Mouse (Mus musculus) CH12.LX (cell line): ENCODE results near the gene Gm10061. TPM values are rescaled to one million over a fixed set of nuclear protein-coding genes. Genes with fewer than 3 reads are reported as not detected.

Source experiments
- DNase-seq: peaks from one replicate; pipeline ENCODE4 v3.0.0-alpha.2; 2013; ENCODE audit errors: extremely low read depth
- H3K27ac ChIP-seq: 2 replicates; pipeline ENCODE4 v1.5.1; 2012; ENCODE audit warnings: low read depth, mild to moderate bottlenecking, control low read depth, moderate library complexity; ENCODE audit not compliant: insufficient read depth
- H3K27me3 ChIP-seq: replicated peaks from 2 replicates; pipeline ENCODE3; 2012; ENCODE audit warnings: inconsistent platforms
- H3K36me3 ChIP-seq, 2 experiments: replicated peaks in 1 of 2; 2 replicates each; pipeline versions ENCODE3 to v1.6.1; 2012; ENCODE audit warnings: inconsistent platforms in 1 of 2, low read length in 1 of 2, mild to moderate bottlenecking in 1 of 2, mixed read lengths in 1 of 2, moderate library complexity in 1 of 2; ENCODE audit not compliant: control insufficient read depth in 1 of 2, insufficient read depth in 1 of 2
- H3K4me1 ChIP-seq, 2 experiments: 2 replicates each; pipeline ENCODE4 v1.6.1; 2012; ENCODE audit warnings: inconsistent platforms in 1 of 2, moderate library complexity in 1 of 2; ENCODE audit not compliant: insufficient read depth in 2 of 2, control insufficient read depth in 1 of 2
- H3K4me2 ChIP-seq: 2 replicates; pipeline ENCODE4 v1.6.1; 2012; ENCODE audit warnings: low read depth, mild to moderate bottlenecking, control low read depth; ENCODE audit not compliant: poor library complexity, insufficient read depth, severe bottlenecking
- H3K4me3 ChIP-seq, 3 experiments: fragments of 150-350 bp in 1 of 3; sonication (generic) in 1 of 3; replicated peaks in 1 of 3; 2 replicates each; pipeline versions ENCODE3 to v1.5.1; 2011 to 2012; ENCODE audit warnings: low read depth in 2 of 3, low read length in 2 of 3, mild to moderate bottlenecking in 2 of 3, moderate library complexity in 2 of 3, control low read depth in 1 of 3, improper control_type of control experiment in 1 of 3, inconsistent platforms in 1 of 3, mixed read lengths in 1 of 3; ENCODE audit not compliant: poor library complexity in 1 of 3
- H3K79me2 ChIP-seq: replicated peaks from 2 replicates; pipeline ENCODE4 v1.6.1; 2012; ENCODE audit warnings: mild to moderate bottlenecking, moderate library complexity; ENCODE audit not compliant: control insufficient read depth, poor library complexity, insufficient read depth, severe bottlenecking; ENCODE audit errors: extremely low read depth
- H3K9ac ChIP-seq: 2 replicates; pipeline ENCODE4 v1.6.1; 2012; ENCODE audit warnings: low read depth, mild to moderate bottlenecking, control low read depth, moderate library complexity; ENCODE audit not compliant: insufficient read depth
- H3K9me3 ChIP-seq: replicated peaks from 2 replicates; pipeline ENCODE3; 2012; ENCODE audit warnings: low read length, inconsistent platforms, mixed read lengths
- BHLHE40 ChIP-seq: IDR thresholded peaks from 2 replicates; pipeline ENCODE4 v1.6.1; 2011; ENCODE audit warnings: mild to moderate bottlenecking, low read depth, low read length, improper control_type of control experiment
- CTCF ChIP-seq, 2 experiments: IDR thresholded peaks in 1 of 2; conservative IDR thresholded peaks in 1 of 2; 2 replicates each; pipeline ENCODE4 v1.5.1; 2011 to 2012; ENCODE audit warnings: low read depth in 2 of 2, low read length in 2 of 2, improper control_type of control experiment in 1 of 2, inconsistent platforms in 1 of 2, mild to moderate bottlenecking in 1 of 2, moderate library complexity in 1 of 2
- E2F4 ChIP-seq: IDR thresholded peaks from 2 replicates; pipeline ENCODE4 v1.6.1; 2011; ENCODE audit warnings: low read depth, low read length, improper control_type of control experiment; ENCODE audit not compliant: insufficient replicate concordance
- ELF1 ChIP-seq: IDR thresholded peaks from 2 replicates; pipeline ENCODE4 v1.6.1; 2014; ENCODE audit warnings: low read depth, mild to moderate bottlenecking, inconsistent platforms, low read length, improper control_type of control experiment
- IRF4 ChIP-seq: IDR thresholded peaks from 2 replicates; pipeline ENCODE4 v1.6.1; 2014; ENCODE audit warnings: low read depth, mild to moderate bottlenecking, inconsistent platforms, low read length, improper control_type of control experiment
- JUN ChIP-seq: IDR thresholded peaks from 2 replicates; pipeline ENCODE4 v1.6.1; 2011; ENCODE audit warnings: low read depth, mild to moderate bottlenecking, low read length, improper control_type of control experiment, moderate library complexity; ENCODE audit not compliant: insufficient read depth
- JUND ChIP-seq: conservative IDR thresholded peaks from 2 replicates; pipeline ENCODE4 v1.6.1; 2011; ENCODE audit warnings: low read depth, low read length, improper control_type of control experiment
- KAT2A ChIP-seq: IDR thresholded peaks from 2 replicates; pipeline ENCODE4 v1.6.1; 2012; ENCODE audit warnings: low read length, improper control_type of control experiment, inconsistent platforms; ENCODE audit not compliant: insufficient replicate concordance
- MAZ ChIP-seq: IDR thresholded peaks from 2 replicates; pipeline ENCODE4 v1.6.1; 2012; ENCODE audit warnings: low read depth, mild to moderate bottlenecking, inconsistent platforms, low read length, improper control_type of control experiment, moderate library complexity
- MEF2A ChIP-seq: IDR thresholded peaks from 2 replicates; pipeline ENCODE4 v1.6.1; 2014; ENCODE audit warnings: low read depth, mild to moderate bottlenecking, inconsistent platforms, low read length, improper control_type of control experiment, borderline replicate concordance
- MXI1 ChIP-seq: IDR thresholded peaks from 2 replicates; pipeline ENCODE4 v1.6.1; 2011; ENCODE audit warnings: mild to moderate bottlenecking, low read depth, low read length, improper control_type of control experiment
- MYC ChIP-seq: IDR thresholded peaks from 2 replicates; pipeline ENCODE4 v1.6.1; 2011; ENCODE audit warnings: low read depth, mild to moderate bottlenecking, improper control_type of control experiment, low read length
- NELFE ChIP-seq: IDR thresholded peaks from 2 replicates; pipeline ENCODE4 v1.6.1; 2011; ENCODE audit warnings: low read depth, low read length, improper control_type of control experiment
- RCOR1 ChIP-seq: conservative IDR thresholded peaks from 2 replicates; pipeline ENCODE4 v1.6.1; 2012; ENCODE audit warnings: low read depth, mild to moderate bottlenecking, inconsistent platforms, low read length, improper control_type of control experiment
- TBP ChIP-seq: conservative IDR thresholded peaks from 2 replicates; pipeline ENCODE4 v1.6.1; 2011; ENCODE audit warnings: low read depth, low read length, improper control_type of control experiment
- TCF12 ChIP-seq: IDR thresholded peaks from 2 replicates; pipeline ENCODE4 v1.6.1; 2014; ENCODE audit warnings: low read depth, mild to moderate bottlenecking, inconsistent platforms, low read length, improper control_type of control experiment
- USF1 ChIP-seq: IDR thresholded peaks from 2 replicates; pipeline ENCODE4 v1.6.1; 2014; ENCODE audit warnings: low read depth, mild to moderate bottlenecking, inconsistent platforms, low read length, improper control_type of control experiment
- USF2 ChIP-seq: conservative IDR thresholded peaks from 2 replicates; pipeline ENCODE4 v1.6.1; 2011; ENCODE audit warnings: low read depth, low read length, improper control_type of control experiment
- ZC3H11A ChIP-seq: IDR thresholded peaks from 2 replicates; pipeline ENCODE4 v1.6.1; 2012; ENCODE audit warnings: low read depth, mild to moderate bottlenecking, inconsistent platforms, low read length, improper control_type of control experiment
- ZKSCAN1 ChIP-seq: IDR thresholded peaks from 2 replicates; pipeline ENCODE4 v1.6.1; 2012; ENCODE audit warnings: low read depth, inconsistent platforms, low read length, improper control_type of control experiment, borderline replicate concordance
- dilution Hi-C: fragments of 300-500 bp; cut with MboI; formaldehyde crosslinking; loops from 2 replicates; pipeline ENCODE4 v1.14.3; 2020; ENCODE audit warnings: low sequenced_read_pairs; ENCODE audit not compliant: extremely low pct_unique_long_range_greater_than_20kb, extremely low pct_ligation_motif_present
- in situ Hi-C: fragments of 300-500 bp; cut with MboI; formaldehyde crosslinking; loops from 3 replicates; pipeline ENCODE4 v1.14.3; 2019; ENCODE audit warnings: low sequenced_read_pairs, low pct_ligation_motif_present, low pct_unique_long_range_greater_than_20kb, mixed read lengths
- polyA plus RNA-seq: library from polyadenylated mRNA; unstranded; fragments of >175 nt; gene quantifications from 2 replicates; pipeline ENCODE4 v1.2.1, GENCODE M21; 2012; ENCODE audit warnings: low read depth; ENCODE audit not compliant: insufficient read length
- total RNA-seq, 2 experiments: library from RNA; depleted of rRNA; stranded (reverse); fragments of 300-350 nt in 1 of 2; fragments of >200 nt in 1 of 2; gene quantifications; 2 replicates each; pipeline ENCODE4 v1.2.3; 2012 to 2014

The Gm10061 gene
- total and polyA plus RNA-seq, 3 experiments, result not detected

- no peaks in the 10 kb centered on the region for H3K36me3 ChIP-seq
- no peak for DNase-seq
- H3K4me2 ChIP-seq, result no peak within 1 kb of the TSS
- H3K79me2 ChIP-seq, result no peaks in the 10 kb centered on the region
- H3K4me1 ChIP-seq, result no peaks in the 10 kb centered on the region
- no peak within 1 kb of the TSS for H3K9ac ChIP-seq
- H3K27ac ChIP-seq, result no peak within 1 kb of the TSS
- H3K9me3 ChIP-seq, result peaks cover 41% of the 10 kb centered on the region
- no peak for TF ChIP-seq E2F4
- TF ChIP-seq TCF12, result no peak
- TF ChIP-seq USF1, result no peak
- TF ChIP-seq RCOR1, result no peak
- no peak for TF ChIP-seq JUN
- TF ChIP-seq NELFE, result no peak
- no peak for TF ChIP-seq MYC
- TF ChIP-seq MAZ, result no peak
- TF ChIP-seq ZC3H11A, result no peak
- no peak for TF ChIP-seq KAT2A
- TF ChIP-seq MXI1, result no peak
- TF ChIP-seq, all 38 proteins: peak for 0
- in situ Hi-C loops, result no loop called here
- H3K27me3 ChIP-seq, result no peaks in the 10 kb centered on the region
- H3K4me3 ChIP-seq, result no peak within 1 kb of the TSS
- dilution Hi-C loops, result no loop called here
Observed at GRCm38 (mm10) chr16:89174435-89174834, 23.5 kb downstream of the Gm10061 start, which contains the start of gene 1110057P08Rik. Gene 1110057P08Rik (plus strand): TSS chr16:89174735.

GRCm38 (mm10) chr16:89188621-89189020 is 37.7 kb downstream of the Gm10061 start:
- TF ChIP-seq KAT2A (no peak), ZKSCAN1 (no peak), TBP (no peak), MYC (no peak), ELF1 (no peak), CTCF (conservative IDR thresholded peaks at IDR 0.05 in 1 of 2, IDR thresholded peaks at IDR 0.05 in 1 of 2; ENCODE audit: low read depth in 2 of 2, low read length in 2 of 2) (no peak), E2F4 (no peak), MEF2A (no peak), MAZ (no peak), IRF4 (no peak), USF2 (no peak), JUND (no peak), BHLHE40 (no peak)
- TF ChIP-seq, all 38 proteins: peak for 0
- H3K4me1 ChIP-seq, result no peaks in the 10 kb centered on the region
- in situ Hi-C loops, result no loop called here
- H3K36me3 ChIP-seq, result no peaks in the 10 kb centered on the region
- dilution Hi-C loops, result no loop called here
- DNase-seq, result no peak
- no peak overlapping the region for H3K27ac ChIP-seq
- peaks cover 16% of the 10 kb centered on the region for H3K9me3 ChIP-seq
- no peak overlapping the region for H3K4me3 ChIP-seq
- no peak overlapping the region for H3K9ac ChIP-seq
- no peaks in the 10 kb centered on the region for H3K79me2 ChIP-seq
- no peak overlapping the region for H3K4me2 ChIP-seq
- no peaks in the 10 kb centered on the region for H3K27me3 ChIP-seq

Other genes starting within 250 kb of the Gm10061 start
- gene Krtap19-9b, start 218.8 kb upstream of the Gm10061 start, total RNA-seq (2012; rRNA removed), result not detected in 2 replicates
- not detected in 2 replicates for gene Krtap19-9b, start 218.8 kb upstream of the Gm10061 start, total RNA-seq (2014; rRNA removed)
- not detected in 2 replicates for gene Krtap19-9b, start 218.8 kb upstream of the Gm10061 start, polyA plus RNA-seq
- not detected in 2 replicates for gene Krtap16-3, start 188.2 kb upstream of the Gm10061 start, total RNA-seq (2012; rRNA removed)
- not detected in 2 replicates for gene Krtap16-3, start 188.2 kb upstream of the Gm10061 start, total RNA-seq (2014; rRNA removed)
- not detected in 2 replicates for gene Krtap16-3, start 188.2 kb upstream of the Gm10061 start, polyA plus RNA-seq
- not detected in 2 replicates for gene Krtap22-2, start 140.3 kb upstream of the Gm10061 start, total RNA-seq (2012; rRNA removed)
- not detected in 2 replicates for gene Krtap22-2, start 140.3 kb upstream of the Gm10061 start, total RNA-seq (2014; rRNA removed)
- not detected in 2 replicates for gene Krtap22-2, start 140.3 kb upstream of the Gm10061 start, polyA plus RNA-seq
- gene Gm10229, start 135.8 kb upstream of the Gm10061 start, total RNA-seq (2012; rRNA removed), result not detected in 2 replicates
- gene Gm10229, start 135.8 kb upstream of the Gm10061 start, total RNA-seq (2014; rRNA removed), result not detected in 2 replicates
- not detected in 2 replicates for gene Gm10229, start 135.8 kb upstream of the Gm10061 start, polyA plus RNA-seq
- gene Krtap6-1, start 119.4 kb upstream of the Gm10061 start, total RNA-seq (2012; rRNA removed), result not detected in 2 replicates
- not detected in 2 replicates for gene Krtap6-1, start 119.4 kb upstream of the Gm10061 start, total RNA-seq (2014; rRNA removed)
- gene Krtap6-1, start 119.4 kb upstream of the Gm10061 start, polyA plus RNA-seq, result not detected in 2 replicates
- gene Gm10228, start 109.6 kb upstream of the Gm10061 start, total RNA-seq (2012; rRNA removed), result not detected in 2 replicates
- not detected in 2 replicates for gene Gm10228, start 109.6 kb upstream of the Gm10061 start, total RNA-seq (2014; rRNA removed)
- not detected in 2 replicates for gene Gm10228, start 109.6 kb upstream of the Gm10061 start, polyA plus RNA-seq
- gene Krtap6-5, start 103.2 kb upstream of the Gm10061 start, total RNA-seq (2012; rRNA removed), result not detected in 2 replicates
- not detected in 2 replicates for gene Krtap6-5, start 103.2 kb upstream of the Gm10061 start, total RNA-seq (2014; rRNA removed)
- gene Krtap6-5, start 103.2 kb upstream of the Gm10061 start, polyA plus RNA-seq, result not detected in 2 replicates
- gene 1110025L11Rik, start 87.1 kb upstream of the Gm10061 start, total RNA-seq (2012; rRNA removed), result not detected in 2 replicates
- not detected in 2 replicates for gene 1110025L11Rik, start 87.1 kb upstream of the Gm10061 start, total RNA-seq (2014; rRNA removed)
- gene 1110025L11Rik, start 87.1 kb upstream of the Gm10061 start, polyA plus RNA-seq, result not detected in 2 replicates
- gene Krtap6-3, start 67.1 kb upstream of the Gm10061 start, total RNA-seq (2012; rRNA removed), result not detected in 2 replicates
- not detected in 2 replicates for gene Krtap6-3, start 67.1 kb upstream of the Gm10061 start, total RNA-seq (2014; rRNA removed)
- gene Krtap6-3, start 67.1 kb upstream of the Gm10061 start, polyA plus RNA-seq, result not detected in 2 replicates
- gene Gm6358, start 10.2 kb upstream of the Gm10061 start, total RNA-seq (2012; rRNA removed), result not detected in 2 replicates
- not detected in 2 replicates for gene Gm6358, start 10.2 kb upstream of the Gm10061 start, total RNA-seq (2014; rRNA removed)
- gene Gm6358, start 10.2 kb upstream of the Gm10061 start, polyA plus RNA-seq, result not detected in 2 replicates
- not detected in 2 replicates for gene Gm9789, start 6.9 kb downstream of the Gm10061 start, total RNA-seq (2012; rRNA removed)
- gene Gm9789, start 6.9 kb downstream of the Gm10061 start, total RNA-seq (2014; rRNA removed), result not detected in 2 replicates
- gene Gm9789, start 6.9 kb downstream of the Gm10061 start, polyA plus RNA-seq, result not detected in 2 replicates
- not detected in 2 replicates for gene Gm7735, start 18.4 kb downstream of the Gm10061 start, total RNA-seq (2012; rRNA removed)
- gene Gm7735, start 18.4 kb downstream of the Gm10061 start, total RNA-seq (2014; rRNA removed), result not detected in 2 replicates
- not detected in 2 replicates for gene Gm7735, start 18.4 kb downstream of the Gm10061 start, polyA plus RNA-seq
- gene 1110057P08Rik, start 23.6 kb downstream of the Gm10061 start, total RNA-seq (2012; rRNA removed), result not detected in 2 replicates
- gene 1110057P08Rik, start 23.6 kb downstream of the Gm10061 start, total RNA-seq (2014; rRNA removed), result not detected in 2 replicates
- gene 1110057P08Rik, start 23.6 kb downstream of the Gm10061 start, polyA plus RNA-seq, result not detected in 2 replicates
- not detected in 2 replicates for gene Krtap20-2, start 54.8 kb downstream of the Gm10061 start, total RNA-seq (2012; rRNA removed)
- not detected in 2 replicates for gene Krtap20-2, start 54.8 kb downstream of the Gm10061 start, total RNA-seq (2014; rRNA removed)
- gene Krtap20-2, start 54.8 kb downstream of the Gm10061 start, polyA plus RNA-seq, result not detected in 2 replicates